Mouse (Mus musculus) left cerebral cortex, postnatal 14 days (tissue): ENCODE measurements around the gene Grik1. TPM values are rescaled to one million over a fixed set of nuclear protein-coding genes. Genes with fewer than 3 reads are reported as not detected.

ENCODE experiments used
- DNase-seq, 2 experiments: peaks; one replicate each; pipeline ENCODE4 v3.0.0; 2021 to 2022; ENCODE audit warnings: low spot score in 2 of 2, mixed read lengths in 1 of 2
- intact Hi-C: fragments of 180-260 bp; cut with DNase I; formaldehyde crosslinking; loops from one replicate; pipeline ENCODE4 v1.15.1; 2025
- total RNA-seq, 2 experiments: library from RNA; stranded (reverse); gene quantifications; 2 replicates each; pipeline ENCODE4 v1.2.3; 2021

Gene Grik1
- total RNA-seq, 2 experiments from 2014 or later = 23.1 to 23.9 TPM

DNA sequence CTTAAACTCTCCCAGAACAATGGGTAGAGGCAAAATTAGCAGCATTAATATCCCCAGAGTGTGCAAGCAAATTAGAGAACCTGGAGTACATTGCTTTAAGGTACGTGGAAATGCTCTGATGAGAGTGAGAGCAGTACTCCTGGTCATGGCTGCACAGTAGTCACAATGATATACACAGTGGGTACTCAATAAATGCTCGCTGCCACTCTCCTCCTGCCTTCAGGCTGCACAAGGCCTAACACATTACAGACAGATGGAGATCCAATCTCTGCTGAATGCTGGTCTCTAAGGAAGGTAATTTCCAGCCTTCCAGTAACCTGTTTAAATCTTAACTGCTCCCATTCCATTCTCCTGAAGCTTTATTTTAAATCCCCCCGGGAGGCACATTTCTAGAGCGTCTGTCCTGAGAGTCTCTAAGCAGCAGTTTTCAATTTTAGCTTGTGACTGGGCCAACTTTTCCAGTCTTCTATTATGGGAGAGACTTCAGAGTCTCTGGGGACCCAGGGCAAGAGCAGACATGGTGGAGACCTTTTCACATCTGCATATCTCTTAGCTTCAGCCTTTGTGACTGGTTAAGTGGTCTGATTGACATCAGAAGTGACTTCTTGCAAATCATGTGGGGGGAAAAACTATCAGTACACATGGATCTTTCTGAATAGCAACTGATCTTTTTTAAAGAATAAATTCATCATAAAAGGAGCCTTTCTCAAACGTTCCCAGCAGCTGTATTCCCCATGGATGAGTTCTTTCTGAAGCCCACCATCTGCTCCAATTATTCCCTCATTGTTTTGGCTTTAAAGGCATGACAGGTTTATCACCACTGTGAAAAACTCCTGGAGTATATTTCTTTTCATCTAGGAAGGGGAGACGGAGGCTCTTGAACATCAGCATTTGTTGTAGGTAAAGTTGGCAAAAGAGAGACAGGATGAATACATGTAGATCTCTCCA, 373.6 kb downstream of the Grik1 start:
- intact Hi-C loops = no loop called here
- no peak for DNase-seq

DNA sequence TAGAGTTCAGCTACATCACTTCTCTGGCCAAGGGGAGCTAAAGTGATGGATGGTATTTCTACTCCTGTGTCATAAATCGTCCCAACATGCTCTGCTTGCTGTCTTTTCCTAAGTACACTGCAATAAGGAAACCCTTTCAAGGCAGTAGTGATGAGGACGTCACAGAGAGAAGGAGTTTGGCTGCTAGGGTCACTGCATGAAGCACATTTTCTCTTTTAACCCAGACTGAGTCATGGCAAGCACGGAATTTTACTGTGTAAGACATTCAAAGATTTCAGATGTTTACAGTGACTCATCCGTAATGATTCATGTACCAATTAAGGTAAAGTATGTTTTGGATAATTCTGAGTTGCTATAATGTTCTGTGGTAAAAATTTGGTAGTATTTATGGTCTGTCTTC, 374.9 kb downstream of the Grik1 start:
- no peak for DNase-seq
- intact Hi-C loops = no loop called here

- intact Hi-C loops = no loop called here
- no peak for DNase-seq
These were observed 376.3 kb downstream of the Grik1 start for GRCm38 (mm10) chr16:87913781-87914180.

- intact Hi-C loops = no loop called here
- DNase-seq = no peak
These were observed 378.9 kb downstream of the Grik1 start for GRCm38 (mm10) chr16:87911201-87911600.

DNA sequence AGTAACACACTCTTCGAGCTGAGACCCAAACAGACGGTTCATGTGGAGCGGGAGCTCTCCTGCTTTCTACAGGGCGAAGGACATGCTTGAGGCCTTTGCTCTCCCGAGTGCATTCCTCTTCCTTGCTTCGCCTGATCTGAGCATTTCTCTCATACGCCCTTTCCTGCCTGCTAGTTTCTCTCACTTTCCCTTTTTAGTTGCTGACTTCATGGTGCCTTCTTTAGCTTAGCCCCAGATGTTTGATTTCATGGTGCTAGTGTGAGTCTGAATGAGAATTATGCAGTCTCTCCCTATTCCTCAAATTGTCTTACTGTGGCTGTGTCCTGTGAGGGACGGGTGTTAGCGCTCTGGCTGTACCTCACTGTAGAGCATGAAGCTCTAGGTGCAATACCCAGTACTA, 388.0 kb downstream of the Grik1 start:
- intact Hi-C loops = no loop called here
- DNase-seq = no peak

DNA sequence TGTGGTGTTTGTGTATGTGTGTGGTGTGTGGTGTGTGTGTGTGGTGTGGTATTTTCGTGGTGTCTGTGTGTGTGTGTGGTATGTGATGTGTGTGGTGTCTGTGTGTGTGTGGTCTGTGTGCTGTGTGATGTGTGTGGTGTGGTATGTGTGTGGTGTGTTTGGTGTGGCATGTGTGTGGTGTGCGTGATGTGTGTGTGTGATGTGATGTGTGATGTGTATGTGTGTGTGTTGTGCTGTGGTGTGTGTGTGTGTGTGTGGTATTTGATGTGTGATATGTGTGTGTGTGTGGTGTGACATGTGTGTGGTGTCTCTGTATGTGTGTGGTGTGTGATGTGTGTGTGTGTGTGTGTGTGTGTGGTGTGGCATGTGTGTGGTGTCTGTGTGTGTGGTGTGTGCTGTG, 388.9 kb downstream of the Grik1 start:
- DNase-seq = no peak
- intact Hi-C loops = no loop called here

GRCm38 (mm10) chr16:87875927-87876326, 414.1 kb downstream of the Grik1 start:
- intact Hi-C loops = no loop called here
- no peak for DNase-seq

DNA sequence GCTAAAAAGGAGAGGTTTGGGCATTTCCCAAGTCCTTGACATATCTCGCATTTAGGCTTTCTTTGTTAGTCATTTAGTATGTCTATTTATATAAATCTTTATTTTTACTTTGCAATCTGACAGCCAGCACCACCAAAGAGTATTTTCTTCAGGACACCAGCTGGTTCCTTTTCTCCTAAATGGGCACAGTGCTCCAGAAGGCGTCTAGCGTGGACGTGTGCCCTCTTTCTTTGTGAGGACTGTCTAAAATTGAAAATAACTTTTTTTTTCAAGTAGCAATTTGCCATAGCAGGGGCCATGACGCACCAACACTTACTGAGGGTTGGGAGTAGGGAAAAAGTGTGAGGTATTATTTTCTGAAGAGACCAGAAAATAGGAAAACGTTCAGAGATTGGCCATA, 425.5 kb downstream of the Grik1 start:
- peak; percentile 11 to 28 for DNase-seq
- intact Hi-C loops = no loop called here

DNA sequence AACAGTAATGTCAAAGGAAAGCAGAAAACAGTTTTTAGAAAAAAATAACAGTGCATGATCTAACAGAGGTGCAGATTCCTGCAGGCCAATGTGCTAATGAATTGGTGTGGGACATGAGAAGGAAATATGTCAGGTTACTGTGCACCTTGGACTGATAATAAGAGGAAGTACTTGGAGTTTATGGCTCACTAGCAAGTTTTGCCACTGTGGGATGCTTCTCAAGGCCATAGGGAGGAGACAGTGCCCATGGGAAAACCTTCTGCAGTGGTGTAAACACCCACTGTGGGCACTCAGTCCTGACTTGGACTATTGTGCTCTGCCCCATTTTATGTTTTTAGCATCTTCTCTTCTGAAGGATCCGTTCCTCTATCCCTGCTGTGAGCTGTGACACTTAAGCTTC, 428.3 kb downstream of the Grik1 start:
- no peak for DNase-seq

GRCm38 (mm10) chr16:87853451-87854085, 436.5 kb downstream of the Grik1 start:
- intact Hi-C loops = no loop called here
- no peak for DNase-seq

More for the DNA sequence above, 428.3 kb downstream of the Grik1 start:
- intact Hi-C loops = no loop called here

- no peak for DNase-seq
- intact Hi-C loops = no loop called here
These were observed 438.5 kb downstream of the Grik1 start for GRCm38 (mm10) chr16:87851550-87851949.

GRCm38 (mm10) chr16:87848799-87849198, 441.3 kb downstream of the Grik1 start:
- intact Hi-C loops = no loop called here
- no peak for DNase-seq

Other genes starting within 250 kb of the Grik1 start
- gene Cldn17, start 216.7 kb upstream of the Grik1 start, total RNA-seq = not detected